Mouse (Mus musculus): ENCODE results near the gene Bahcc1. TPM values are rescaled to one million over a fixed set of nuclear protein-coding genes. Genes with fewer than 3 reads are reported as not detected.

Gene Bahcc1
- total RNA-seq, 2 experiments from 2014 or later, result 3.5 to 5.3 TPM

DNA sequence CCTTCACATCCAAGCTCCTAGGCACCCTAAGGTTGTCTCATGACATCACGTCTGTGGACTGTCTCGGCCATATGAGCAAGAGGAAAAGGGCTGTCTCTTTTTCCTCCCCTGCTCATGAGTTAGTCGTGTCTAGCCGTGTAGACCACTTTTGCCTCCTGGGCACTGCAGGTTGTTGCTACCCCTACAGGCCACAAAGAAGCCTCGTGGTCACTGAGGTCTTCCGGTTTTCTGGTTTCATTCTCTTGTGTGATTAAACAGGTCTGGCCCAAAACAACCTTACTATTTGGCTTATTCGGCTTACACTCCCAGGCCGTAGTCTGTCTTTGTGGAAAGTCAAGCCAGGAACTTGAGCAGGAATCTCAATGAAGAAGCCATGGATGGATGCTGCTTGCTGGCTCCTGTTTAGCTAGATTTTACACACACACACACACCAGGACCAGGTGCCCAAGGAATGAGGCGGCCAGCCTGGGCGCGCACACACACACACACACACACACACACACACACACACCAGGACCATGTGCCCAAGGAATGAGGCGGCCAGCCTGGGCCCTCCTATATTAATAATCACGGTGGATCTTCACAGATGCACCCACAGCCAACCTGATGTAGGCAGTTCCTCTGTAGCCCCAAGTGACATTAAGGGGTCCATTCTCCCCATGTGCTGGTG lies 21.0 kb downstream of the Bahcc1 start:
- Histone ChIP-seq H3K4me3 (no peak overlapping the region), H3K27ac (peak overlapping the region; percentile 80)
- intact Hi-C loops (cut with DNase I), result no loop called here
- no peak for TF ChIP-seq CTCF (IDR thresholded peaks at IDR 0.05)
- DNase-seq, result no peak

- H3K27ac ChIP-seq, result peak overlapping the region; percentile 80
- TF ChIP-seq CTCF (IDR thresholded peaks at IDR 0.05), result no peak
- DNase-seq, result peak; percentile 61
- intact Hi-C loops (cut with DNase I), result no loop called here
- H3K4me3 ChIP-seq, result peak overlapping the region; percentile 17; the same call in 1 of the 2 replicates
Observed at GRCm38 (mm10) chr11:120254420-120254819, 21.7 kb downstream of the Bahcc1 start.

DNA sequence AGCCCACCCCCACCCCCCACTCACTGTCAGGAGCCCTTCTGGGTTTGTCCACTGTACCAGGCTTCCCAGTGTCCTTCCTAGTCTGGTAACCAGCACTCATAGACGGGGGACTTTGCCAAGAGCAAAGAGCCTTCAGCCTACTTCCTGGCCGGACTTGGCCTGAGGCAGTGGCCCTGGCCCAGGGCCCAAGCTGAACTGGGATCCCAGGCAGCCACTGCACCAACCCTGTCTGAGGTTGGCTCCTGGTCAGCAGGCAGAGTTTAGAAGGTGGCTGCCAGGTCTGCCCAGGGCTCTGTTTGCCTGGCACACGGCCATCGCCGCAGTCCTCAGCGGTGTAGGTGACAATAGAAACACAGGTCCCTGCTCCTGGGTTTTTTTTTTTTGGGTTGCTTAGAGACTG lies 22.3 kb downstream of the Bahcc1 start:
- DNase-seq, result peak; percentile 97
- no peak for TF ChIP-seq CTCF (IDR thresholded peaks at IDR 0.05)
- H3K4me3 ChIP-seq, result peak overlapping the region; percentile 45
- H3K27ac ChIP-seq, result peak overlapping the region; percentile 80
- intact Hi-C loops (cut with DNase I), result no loop called here

DNA sequence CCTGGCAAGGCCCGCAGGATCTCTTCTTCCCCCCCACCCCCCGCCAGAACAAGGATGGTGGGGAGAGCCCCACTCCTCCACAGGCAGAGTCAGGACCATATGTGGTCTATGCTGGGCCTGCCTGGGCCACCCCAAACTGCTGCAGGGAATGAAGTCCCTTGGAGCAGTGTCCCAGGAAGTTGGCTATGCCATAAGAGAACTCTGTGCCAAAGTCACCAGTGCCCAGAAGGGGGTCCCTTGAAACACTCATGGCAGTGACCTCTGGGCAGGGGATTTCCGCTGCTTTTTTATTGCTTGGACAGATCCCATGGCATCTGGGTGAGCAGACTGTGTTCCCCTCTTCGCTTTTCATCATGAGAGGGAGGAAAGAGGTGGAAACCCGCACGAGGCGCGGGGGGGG lies 22.8 kb downstream of the Bahcc1 start:
- intact Hi-C loops (cut with DNase I), result no loop called here
- DNase-seq, result no peak
- TF ChIP-seq CTCF (IDR thresholded peaks at IDR 0.05), result no peak
- peak overlapping the region; percentile 80 for H3K27ac ChIP-seq
- H3K4me3 ChIP-seq, result peak overlapping the region; percentile 45

- no peak for TF ChIP-seq CTCF (IDR thresholded peaks at IDR 0.05)
- intact Hi-C loops (cut with DNase I), result no loop called here
- no peak for DNase-seq
- H3K27ac ChIP-seq, result peak overlapping the region; percentile 80
- H3K4me3 ChIP-seq, result peak overlapping the region; percentile 0; the same call in 1 of the 2 replicates
Observed at GRCm38 (mm10) chr11:120256108-120256507, 23.4 kb downstream of the Bahcc1 start.

GRCm38 (mm10) chr11:120256543-120256942 lies 23.8 kb downstream of the Bahcc1 start:
- Histone ChIP-seq H3K27ac (peak overlapping the region; percentile 80), H3K4me3 (peak overlapping the region; percentile 0; the same call in 1 of the 2 replicates)
- no peak for TF ChIP-seq CTCF (IDR thresholded peaks at IDR 0.05)
- peak; percentile 76 for DNase-seq
- intact Hi-C loops (cut with DNase I), result no loop called here

DNA sequence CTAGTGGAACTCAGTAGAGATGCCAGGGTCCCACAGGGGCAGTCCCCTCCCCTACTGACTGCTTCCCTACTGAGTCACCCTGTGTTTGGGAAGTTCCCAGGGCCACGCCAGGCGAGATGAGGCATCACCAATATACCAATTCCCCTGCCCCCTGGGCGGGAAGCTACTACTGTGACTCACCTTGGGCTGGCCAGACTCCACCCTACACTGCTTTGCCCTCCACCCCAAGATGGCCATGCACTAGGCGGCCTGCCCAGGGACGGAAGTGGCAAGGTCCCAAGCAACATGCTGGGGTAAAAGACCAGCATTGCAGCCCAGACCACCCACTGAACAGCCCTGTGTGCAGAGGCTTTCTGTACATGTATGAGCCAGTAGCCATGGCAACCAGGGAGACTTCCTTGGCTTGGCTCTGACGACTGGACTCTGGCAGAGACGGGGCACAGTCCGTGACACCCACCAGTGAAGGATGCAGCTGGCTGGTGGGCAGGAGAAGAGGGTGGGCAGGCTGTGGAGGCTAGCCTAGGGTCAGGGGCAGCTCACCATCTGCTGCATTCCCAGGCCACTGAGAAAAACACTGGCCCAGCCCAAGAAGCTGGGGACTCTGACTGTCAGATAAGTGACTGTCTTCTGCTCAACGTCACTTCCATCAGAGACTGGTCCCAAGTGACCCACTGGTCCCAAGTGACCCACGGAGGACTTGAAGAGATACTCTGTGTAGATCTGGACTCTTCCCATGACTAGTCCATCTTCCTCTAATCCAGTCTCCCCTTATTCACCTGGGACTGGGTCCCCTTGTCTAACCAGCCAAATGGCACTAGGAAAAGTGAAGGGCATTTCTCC lies 24.5 kb downstream of the Bahcc1 start:
- TF ChIP-seq CTCF (IDR thresholded peaks at IDR 0.05), result no peak
- intact Hi-C loops (cut with DNase I), result no loop called here
- Histone ChIP-seq H3K27ac (peak overlapping the region; percentile 80), H3K4me3 (no peak overlapping the region)
- peak; percentile 64 for DNase-seq

- intact Hi-C loops (cut with DNase I), result no loop called here
- TF ChIP-seq CTCF (IDR thresholded peaks at IDR 0.05), result no peak
- no peak for DNase-seq
- Histone ChIP-seq H3K4me3 (no peak overlapping the region), H3K27ac (peak overlapping the region; percentile 80; the same call in 1 of the 2 replicates)
Observed at GRCm38 (mm10) chr11:120257911-120258310, 25.2 kb downstream of the Bahcc1 start.

- no peak for DNase-seq
- peak overlapping the region; percentile 24; the same call in 1 of the 2 replicates for H3K27ac ChIP-seq
- intact Hi-C loops (cut with DNase I), result no loop called here
- no peak overlapping the region for H3K4me3 ChIP-seq
- TF ChIP-seq CTCF (IDR thresholded peaks at IDR 0.05), result no peak
Observed at GRCm38 (mm10) chr11:120258896-120259689, 26.3 kb downstream of the Bahcc1 start.

GRCm38 (mm10) chr11:120259792-120260768 lies 27.3 kb downstream of the Bahcc1 start:
- intact Hi-C loops (cut with DNase I), result loop anchor here (5.0 kb wide), 1 partner anchor 148 kb away; no protein-coding TSS in a partner anchor
- no peak overlapping the region for H3K4me3 ChIP-seq
- peak overlapping the region; percentile 76 for H3K27ac ChIP-seq
- DNase-seq, result peak; percentile 75
- TF ChIP-seq CTCF (IDR thresholded peaks at IDR 0.05), result no peak

DNA sequence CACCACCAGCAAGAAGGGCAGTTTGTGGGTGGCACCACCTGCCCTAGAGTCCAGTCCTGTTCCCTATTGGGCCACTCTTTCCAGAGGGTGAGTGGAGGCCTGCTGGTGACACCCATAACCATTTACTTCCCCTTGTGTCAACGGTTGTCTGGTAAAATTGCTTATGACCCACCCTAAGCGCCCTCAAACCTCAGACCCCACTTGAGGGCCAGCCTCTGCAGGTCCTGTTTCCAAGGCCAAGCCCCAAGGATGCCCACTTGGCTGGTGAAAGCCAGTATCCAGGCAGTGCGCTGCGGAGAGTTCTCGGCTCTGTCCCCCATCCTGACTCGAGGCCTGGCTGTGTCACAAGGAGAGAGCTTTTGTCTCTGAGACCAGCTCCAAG lies 28.0 kb downstream of the Bahcc1 start:
- no peak for TF ChIP-seq CTCF (IDR thresholded peaks at IDR 0.05)
- no peak for DNase-seq
- Histone ChIP-seq H3K4me3 (no peak overlapping the region), H3K27ac (peak overlapping the region; percentile 76)
- intact Hi-C loops (cut with DNase I), result loop anchor here (5.0 kb wide), 1 partner anchor 148 kb away; no protein-coding TSS in a partner anchor
